Mouse (Mus musculus): ENCODE results near the gene Cdc20b. TPM values are rescaled to one million over a fixed set of nuclear protein-coding genes. Genes with fewer than 3 reads are reported as not detected.

The Cdc20b gene
- polyA plus RNA-seq, 2 experiments: not detected

DNA sequence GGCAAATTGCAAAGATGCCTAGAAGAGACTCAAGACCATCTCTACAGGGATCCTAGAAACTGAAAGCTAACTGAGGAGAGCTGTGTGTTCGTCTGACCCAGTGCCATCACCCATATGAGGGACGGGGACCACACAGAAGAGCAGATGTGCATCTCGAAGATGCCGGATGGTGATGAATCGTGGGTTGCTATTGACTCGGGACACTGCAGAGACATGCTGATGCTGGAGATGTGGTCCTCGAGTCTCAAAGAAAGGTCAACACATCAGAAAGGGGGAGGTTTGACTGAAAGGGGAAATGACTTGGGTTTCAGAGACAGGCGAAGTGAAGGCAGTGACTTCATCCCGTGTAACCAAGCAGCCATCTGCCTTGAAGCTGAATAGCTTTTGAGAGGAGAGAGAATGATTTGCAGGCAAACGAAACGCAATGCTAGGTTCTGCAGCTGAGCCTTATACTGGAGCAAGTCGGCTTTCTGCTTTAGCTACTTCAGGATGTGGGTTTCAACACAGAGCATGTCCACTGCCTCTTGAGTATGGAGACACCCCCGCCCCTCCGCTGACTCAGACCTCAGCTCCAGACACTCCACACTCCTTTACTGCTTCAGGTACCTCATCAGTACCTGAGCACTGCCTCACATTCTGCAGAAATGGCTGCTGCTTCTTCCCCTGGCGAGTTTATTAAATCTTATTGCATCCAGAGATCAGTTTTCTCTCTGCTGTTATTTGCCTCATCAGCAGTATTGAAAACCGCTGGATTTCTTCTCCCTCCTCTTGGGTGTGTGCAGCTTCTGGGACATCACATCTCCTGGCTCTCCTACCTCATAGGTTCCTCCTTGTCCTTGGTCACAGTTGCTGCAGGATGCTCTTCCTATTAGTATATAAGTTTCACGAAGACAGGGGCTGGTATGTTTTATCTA lies 85.7 kb downstream of the Cdc20b start:
- no peaks in the 10 kb centered on the region for H3K4me1 ChIP-seq (ENCODE audit: control insufficient read depth, insufficient read depth, low read length)
- no peaks in the 10 kb centered on the region for H3K9me3 ChIP-seq (ENCODE audit: control insufficient read depth, low read length)
- H3K27me3 ChIP-seq (ENCODE audit: control insufficient read depth, insufficient read depth, low read length): no peaks in the 10 kb centered on the region
- DNase-seq (ENCODE audit: low spot score): no peak
- no peak overlapping the region for H3K4me3 ChIP-seq (replicated peaks; ENCODE audit: low read length)
- no peak overlapping the region for H3K4me2 ChIP-seq (replicated peaks; ENCODE audit: low read depth, low read length, severe bottlenecking)
- H3K36me3 ChIP-seq (ENCODE audit: control insufficient read depth, insufficient read depth, low read length): no peaks in the 10 kb centered on the region
- no peak overlapping the region for H3K27ac ChIP-seq (replicated peaks; ENCODE audit: low read depth, low read length)
- H3K9ac ChIP-seq (ENCODE audit: low read depth, low read length, severe bottlenecking): no peak overlapping the region
- no peak for ATAC-seq (ENCODE audit: low FRiP score, low read depth)
- WGBS: 91% methylated on average over 17 of the region's 17 CpGs
- no peak for TF ChIP-seq POLR2A (IDR thresholded peaks at IDR 0.05; ENCODE audit: borderline replicate concordance, extremely low read depth, insufficient read depth, insufficient read length)

DNA sequence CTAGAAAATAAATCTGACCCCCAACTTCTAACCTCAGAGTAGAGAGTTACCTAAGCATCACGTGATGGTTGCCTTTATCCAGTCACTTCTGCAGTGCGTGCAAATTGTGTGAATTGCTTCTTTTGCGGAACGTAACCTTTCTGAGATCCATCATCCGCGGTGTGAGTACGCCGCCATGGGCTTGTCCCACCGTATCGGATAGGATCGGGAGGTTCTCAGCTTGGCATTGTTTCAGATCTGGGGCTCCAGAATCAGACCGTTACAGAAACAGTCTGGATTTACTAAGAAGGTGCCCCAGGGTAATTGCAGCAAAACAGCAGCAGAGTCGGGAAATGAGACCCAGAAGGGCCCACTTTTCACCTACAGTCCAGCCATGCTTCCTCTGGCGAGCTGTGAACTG lies 86.4 kb downstream of the Cdc20b start:
- no peak for ATAC-seq (ENCODE audit: low FRiP score, low read depth)
- 84% methylated on average over 14 of the region's 14 CpGs for WGBS

DNA sequence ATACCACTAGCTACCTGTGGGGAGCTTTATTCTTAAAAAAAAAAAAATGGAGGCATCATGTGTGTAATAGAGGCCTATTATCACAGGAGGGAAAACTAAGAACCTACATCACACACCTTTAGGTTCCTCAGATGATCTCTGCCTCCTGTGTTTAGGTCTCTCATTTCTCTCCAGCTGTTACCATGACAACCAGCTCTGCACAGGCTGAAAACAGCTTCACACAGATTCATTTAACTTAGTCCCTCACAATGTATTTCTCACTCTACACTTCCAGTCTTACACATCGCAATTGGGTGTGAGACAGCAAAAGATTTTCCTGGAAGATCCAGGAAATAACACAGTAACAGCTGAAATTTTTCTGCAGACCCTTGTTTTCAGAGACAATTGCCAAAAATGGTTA lies 95.1 kb downstream of the Cdc20b start:
- Histone ChIP-seq H3K27me3 (ENCODE audit: control insufficient read depth, insufficient read depth, low read length) (no peaks in the 10 kb centered on the region), H3K27ac (replicated peaks; ENCODE audit: low read depth, low read length) (no peak overlapping the region), H3K36me3 (ENCODE audit: control insufficient read depth, insufficient read depth, low read length) (no peaks in the 10 kb centered on the region), H3K4me2 (replicated peaks; ENCODE audit: low read depth, low read length, severe bottlenecking) (no peak overlapping the region), H3K4me1 (ENCODE audit: control insufficient read depth, insufficient read depth, low read length) (no peaks in the 10 kb centered on the region), H3K4me3 (replicated peaks; ENCODE audit: low read length) (no peak overlapping the region), H3K9ac (ENCODE audit: low read depth, low read length, severe bottlenecking) (no peak overlapping the region), H3K9me3 (ENCODE audit: control insufficient read depth, low read length) (no peaks in the 10 kb centered on the region)
- no peak for DNase-seq (ENCODE audit: low spot score)
- no peak for ATAC-seq (ENCODE audit: low FRiP score, low read depth)
- TF ChIP-seq POLR2A (IDR thresholded peaks at IDR 0.05; ENCODE audit: borderline replicate concordance, extremely low read depth, insufficient read depth, insufficient read length): no peak
- 85% methylated on average over 1 of the region's 1 CpGs for WGBS

More for the DNA sequence above, 86.4 kb downstream of the Cdc20b start:
- no peaks in the 10 kb centered on the region for H3K4me1 ChIP-seq (ENCODE audit: control insufficient read depth, insufficient read depth, low read length)
- no peak overlapping the region for H3K4me3 ChIP-seq (replicated peaks; ENCODE audit: low read length)
- H3K9ac ChIP-seq (ENCODE audit: low read depth, low read length, severe bottlenecking): no peak overlapping the region
- no peak for TF ChIP-seq POLR2A (IDR thresholded peaks at IDR 0.05; ENCODE audit: borderline replicate concordance, extremely low read depth, insufficient read depth, insufficient read length)
- no peak for DNase-seq (ENCODE audit: low spot score)
- no peaks in the 10 kb centered on the region for H3K36me3 ChIP-seq (ENCODE audit: control insufficient read depth, insufficient read depth, low read length)
- H3K9me3 ChIP-seq (ENCODE audit: control insufficient read depth, low read length): no peaks in the 10 kb centered on the region
- no peaks in the 10 kb centered on the region for H3K27me3 ChIP-seq (ENCODE audit: control insufficient read depth, insufficient read depth, low read length)
- H3K27ac ChIP-seq (replicated peaks; ENCODE audit: low read depth, low read length): no peak overlapping the region
- no peak overlapping the region for H3K4me2 ChIP-seq (replicated peaks; ENCODE audit: low read depth, low read length, severe bottlenecking)

DNA sequence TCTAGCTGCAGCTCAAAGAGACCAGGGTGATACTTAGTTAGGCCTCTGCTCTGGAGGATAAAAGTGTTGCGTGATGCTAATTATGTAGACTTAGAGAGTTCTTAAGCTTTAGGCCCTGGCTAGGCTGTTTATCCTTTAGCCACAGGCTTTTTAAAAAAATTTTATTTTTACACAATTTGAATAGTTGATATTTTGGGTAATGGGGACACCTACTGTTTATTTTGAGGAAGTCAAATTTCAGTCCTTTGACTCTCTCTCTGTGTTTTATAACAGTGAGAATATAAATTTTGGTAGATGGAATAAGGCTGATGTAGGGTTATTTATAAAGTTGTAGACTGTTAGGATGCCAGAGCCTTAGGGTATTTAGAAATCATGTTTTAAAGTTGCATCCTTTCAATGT lies 104.7 kb downstream of the Cdc20b start:
- DNase-seq (ENCODE audit: low spot score) (no peak), ATAC-seq (ENCODE audit: low FRiP score, low read depth) (no peak)
- Histone ChIP-seq H3K9me3 (ENCODE audit: control insufficient read depth, low read length) (no peaks in the 10 kb centered on the region), H3K9ac (ENCODE audit: low read depth, low read length, severe bottlenecking) (no peak overlapping the region), H3K4me1 (ENCODE audit: control insufficient read depth, insufficient read depth, low read length) (no peaks in the 10 kb centered on the region), H3K27ac (replicated peaks; ENCODE audit: low read depth, low read length) (no peak overlapping the region), H3K36me3 (ENCODE audit: control insufficient read depth, insufficient read depth, low read length) (no peaks in the 10 kb centered on the region), H3K27me3 (ENCODE audit: control insufficient read depth, insufficient read depth, low read length) (no peaks in the 10 kb centered on the region), H3K4me3 (replicated peaks; ENCODE audit: low read length) (no peak overlapping the region), H3K4me2 (replicated peaks; ENCODE audit: low read depth, low read length, severe bottlenecking) (no peak overlapping the region)
- WGBS: 82% methylated on average over 1 of the region's 1 CpGs
- no peak for TF ChIP-seq POLR2A (IDR thresholded peaks at IDR 0.05; ENCODE audit: borderline replicate concordance, extremely low read depth, insufficient read depth, insufficient read length)

MicroRNA genes within 50 kb of the gene (microRNA counts, 519-probe panel; counts per million panel counts)
- microRNA mmu-miR-449a (1,663 counts per million, percentile 15 among the panel's probes with 10 or more counts), microRNA mmu-miR-449b (not detected), microRNA mmu-miR-449c (not detected)

Small RNA genes within 50 kb of the gene (microRNA-seq; reads per million reads assigned to microRNA genes)
- gene Mir449a (58.4 reads per million, percentile 40 among the genes with 10 or more reads in this experiment), gene Mir449b (not detected), gene Mir449c (not detected)

Other genes starting within 250 kb of the Cdc20b start
- gene Plpp1, start 234.3 kb upstream of the Cdc20b start, polyA plus RNA-seq (2012; rRNA removed): 48.8 and 52.9 TPM in 2 replicates
- 66.0 and 70.9 TPM in 2 replicates for gene Plpp1, start 234.3 kb upstream of the Cdc20b start, polyA plus RNA-seq (2014; fragmentation: Nextera tagmentation; extraction: Ambion mirVana)
- gene Mtrex, start 107.7 kb upstream of the Cdc20b start, polyA plus RNA-seq (2012; rRNA removed): 41.3 and 50.8 TPM in 2 replicates
- 60.2 and 69.3 TPM in 2 replicates for gene Mtrex, start 107.7 kb upstream of the Cdc20b start, polyA plus RNA-seq (2014; fragmentation: Nextera tagmentation; extraction: Ambion mirVana)
- 10.4 and 13.2 TPM in 2 replicates for gene Dhx29, start 107.7 kb upstream of the Cdc20b start, polyA plus RNA-seq (2012; rRNA removed)
- gene Dhx29, start 107.7 kb upstream of the Cdc20b start, polyA plus RNA-seq (2014; fragmentation: Nextera tagmentation; extraction: Ambion mirVana): 20.5 and 24.6 TPM in 2 replicates
- 0.60 and 0.80 TPM in 2 replicates for gene Ccno, start 47.3 kb upstream of the Cdc20b start, polyA plus RNA-seq (2012; rRNA removed)
- 0.22 and 0.29 TPM in 2 replicates for gene Ccno, start 47.3 kb upstream of the Cdc20b start, polyA plus RNA-seq (2014; fragmentation: Nextera tagmentation; extraction: Ambion mirVana)
- gene Mcidas, start 41.3 kb upstream of the Cdc20b start, polyA plus RNA-seq (2012; rRNA removed): not detected in 2 replicates
- gene Mcidas, start 41.3 kb upstream of the Cdc20b start, polyA plus RNA-seq (2014; fragmentation: Nextera tagmentation; extraction: Ambion mirVana): not detected in 2 replicates
- gene Gpx8, start 11.3 kb downstream of the Cdc20b start, polyA plus RNA-seq (2012; rRNA removed): 76.4 and 132 TPM in 2 replicates
- gene Gpx8, start 11.3 kb downstream of the Cdc20b start, polyA plus RNA-seq (2014; fragmentation: Nextera tagmentation; extraction: Ambion mirVana): 218 and 220 TPM in 2 replicates
- gene Gzma, start 65.9 kb downstream of the Cdc20b start, polyA plus RNA-seq (2012; rRNA removed): 0.16 TPM in 1 of 2 replicates, not detected in the other
- not detected in 2 replicates for gene Gzma, start 65.9 kb downstream of the Cdc20b start, polyA plus RNA-seq (2014; fragmentation: Nextera tagmentation; extraction: Ambion mirVana)
- gene Esm1, start 174.5 kb downstream of the Cdc20b start, polyA plus RNA-seq (2012; rRNA removed): 2.0 and 2.2 TPM in 2 replicates
- gene Esm1, start 174.5 kb downstream of the Cdc20b start, polyA plus RNA-seq (2014; fragmentation: Nextera tagmentation; extraction: Ambion mirVana): 2.2 and 2.3 TPM in 2 replicates
- not detected in 2 replicates for gene Gzmk, start 190.8 kb downstream of the Cdc20b start, polyA plus RNA-seq (2012; rRNA removed)
- gene Gzmk, start 190.8 kb downstream of the Cdc20b start, polyA plus RNA-seq (2014; fragmentation: Nextera tagmentation; extraction: Ambion mirVana): 0.25 TPM in 1 of 2 replicates, not detected in the other

All from limb, embryonic 14.5 days (tissue).